Mouse (Mus musculus) neural tube, embryonic 15.5 days (tissue): ENCODE results near the gene Nob1. TPM values are rescaled to one million over a fixed set of nuclear protein-coding genes. Genes with fewer than 3 reads are reported as not detected.

Source experiments
- ATAC-seq: fragments of 200-750 bp; cut with Nextera tagmentation; 2 replicates; pipeline ENCODE4 v1.8.0; 2017; ENCODE audit warnings: mild to moderate bottlenecking, moderate TSS enrichment, moderate library complexity; ENCODE audit not compliant: low FRiP score
- H3K27ac ChIP-seq: fragments of 300-500 bp; sonication (generic); replicated peaks from 2 replicates; pipeline ENCODE4 v1.5.1; 2015; ENCODE audit warnings: mild to moderate bottlenecking, inconsistent platforms
- H3K27me3 ChIP-seq: fragments of 300-500 bp; sonication (generic); replicated peaks from 2 replicates; pipeline ENCODE4 v1.6.1; 2015; ENCODE audit warnings: inconsistent platforms
- H3K36me3 ChIP-seq: fragments of 300-500 bp; sonication (generic); 2 replicates; pipeline ENCODE4 v1.6.1; 2015; ENCODE audit warnings: inconsistent platforms
- H3K4me1 ChIP-seq: fragments of 300-500 bp; sonication (generic); 2 replicates; pipeline ENCODE4 v1.6.1; 2015; ENCODE audit warnings: inconsistent platforms
- H3K4me2 ChIP-seq: fragments of 300-500 bp; sonication (generic); 2 replicates; pipeline ENCODE4 v1.6.1; 2015; ENCODE audit warnings: inconsistent platforms, mild to moderate bottlenecking, moderate library complexity
- H3K4me3 ChIP-seq: fragments of 300-500 bp; sonication (generic); replicated peaks from 2 replicates; pipeline ENCODE4 v1.5.1; 2015; ENCODE audit warnings: mild to moderate bottlenecking, inconsistent platforms
- H3K9ac ChIP-seq: fragments of 300-500 bp; sonication (generic); replicated peaks from 2 replicates; pipeline ENCODE4 v1.6.1; 2015; ENCODE audit warnings: mild to moderate bottlenecking, inconsistent platforms
- H3K9me3 ChIP-seq: fragments of 300-500 bp; sonication (generic); replicated peaks from 2 replicates; pipeline ENCODE4 v1.6.1; 2016; ENCODE audit warnings: inconsistent platforms
- WGBS: fragments of 180-500 bp; shearing (Covaris S2); methylation state at CpG from one replicate; pipeline ENCODE4 v1.1.7; 2015; ENCODE audit warnings: mixed read lengths; 5-methylcytosine and 5-hydroxymethylcytosine counted together
- polyA plus RNA-seq: library from polyadenylated mRNA; unstranded; fragments of >200 nt; fragmentation: Nextera tagmentation; extraction: Ambion mirVana; gene quantifications from 2 replicates; pipeline ENCODE4 v1.2.1, GENCODE M21; 2015

Gene Nob1
- polyA plus RNA-seq, 1 experiment from 2014 or later, result 64.2 TPM

DNA sequence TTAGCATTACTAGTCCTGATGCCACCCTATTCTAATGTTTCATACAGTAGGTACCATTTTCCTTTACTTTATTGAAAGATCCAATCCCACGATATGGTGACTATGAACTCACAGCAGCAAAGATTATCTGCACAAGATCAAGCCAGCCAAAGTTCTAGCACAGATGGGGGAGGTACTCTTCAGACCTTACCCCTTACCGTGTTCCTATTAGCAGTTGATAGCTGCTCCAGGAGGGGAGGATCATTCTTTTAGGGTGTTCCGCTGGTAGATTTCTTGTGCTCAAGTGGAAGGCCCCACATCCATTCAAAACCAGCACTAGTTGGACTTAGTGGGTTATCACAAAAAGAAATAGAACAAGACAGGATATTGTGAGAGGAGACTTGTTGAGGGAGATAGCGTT, 43.2 kb downstream of the Nob1 start:
- Histone ChIP-seq H3K9me3 (no peaks in the 10 kb centered on the region), H3K27me3 (no peaks in the 10 kb centered on the region), H3K36me3 (peaks cover 26% of the 10 kb centered on the region), H3K4me1 (no peaks in the 10 kb centered on the region), H3K9ac (no peak overlapping the region), H3K27ac (no peak overlapping the region), H3K4me3 (no peak overlapping the region), H3K4me2 (no peak overlapping the region)
- WGBS, result 96% methylated on average over 4 of the region's 4 CpGs
- no peak for ATAC-seq

DNA sequence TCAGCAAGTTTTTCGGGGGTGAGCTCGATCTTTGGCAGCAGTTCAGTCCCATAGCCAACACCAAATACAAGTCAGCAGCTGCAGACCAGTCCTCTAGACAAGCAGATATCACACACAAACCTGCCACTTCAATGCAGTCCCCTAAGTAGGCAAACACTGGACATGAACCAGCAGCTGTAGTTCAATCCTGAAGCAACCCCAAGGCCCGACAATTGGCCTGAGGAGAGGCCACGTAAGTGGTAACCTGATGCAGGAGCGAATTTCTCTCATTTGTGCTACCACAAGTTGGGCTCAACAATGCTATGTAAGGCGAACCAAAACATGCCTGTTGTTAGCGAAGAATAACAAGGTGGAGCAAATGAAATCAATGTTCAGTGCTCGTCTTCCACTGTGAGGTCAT, 44.1 kb downstream of the Nob1 start:
- Histone ChIP-seq H3K9me3 (no peaks in the 10 kb centered on the region), H3K9ac (no peak overlapping the region), H3K27ac (no peak overlapping the region), H3K4me3 (no peak overlapping the region), H3K27me3 (no peaks in the 10 kb centered on the region), H3K36me3 (peaks cover 26% of the 10 kb centered on the region), H3K4me2 (no peak overlapping the region), H3K4me1 (no peaks in the 10 kb centered on the region)
- no peak for ATAC-seq
- WGBS, result 94% methylated on average over 8 of the region's 8 CpGs

DNA sequence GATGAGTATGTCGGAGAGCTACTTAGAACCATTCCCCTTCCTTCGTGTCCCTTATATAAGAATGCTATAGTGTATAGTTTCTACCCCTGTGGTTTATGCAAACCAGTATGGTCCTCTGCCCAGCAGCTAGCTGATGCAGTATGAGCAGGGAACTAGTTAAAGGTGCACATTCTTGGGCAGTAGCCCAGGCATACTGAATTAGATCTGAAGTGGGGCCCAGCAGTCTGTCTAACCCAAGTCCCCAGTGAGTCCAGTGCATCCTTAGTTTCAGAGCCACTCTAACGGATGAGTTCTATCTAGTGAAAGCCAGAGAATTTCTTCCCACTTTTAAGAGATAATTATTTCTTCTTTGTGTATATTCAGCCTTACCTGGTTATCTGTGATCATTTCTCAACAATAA, 47.5 kb downstream of the Nob1 start:
- no peak for ATAC-seq
- Histone ChIP-seq H3K36me3 (peaks cover 30% of the 10 kb centered on the region), H3K4me1 (no peaks in the 10 kb centered on the region), H3K27me3 (no peaks in the 10 kb centered on the region), H3K9ac (no peak overlapping the region), H3K9me3 (no peaks in the 10 kb centered on the region), H3K27ac (no peak overlapping the region), H3K4me2 (no peak overlapping the region), H3K4me3 (no peak overlapping the region)
- 94% methylated on average over 3 of the region's 3 CpGs for WGBS

DNA sequence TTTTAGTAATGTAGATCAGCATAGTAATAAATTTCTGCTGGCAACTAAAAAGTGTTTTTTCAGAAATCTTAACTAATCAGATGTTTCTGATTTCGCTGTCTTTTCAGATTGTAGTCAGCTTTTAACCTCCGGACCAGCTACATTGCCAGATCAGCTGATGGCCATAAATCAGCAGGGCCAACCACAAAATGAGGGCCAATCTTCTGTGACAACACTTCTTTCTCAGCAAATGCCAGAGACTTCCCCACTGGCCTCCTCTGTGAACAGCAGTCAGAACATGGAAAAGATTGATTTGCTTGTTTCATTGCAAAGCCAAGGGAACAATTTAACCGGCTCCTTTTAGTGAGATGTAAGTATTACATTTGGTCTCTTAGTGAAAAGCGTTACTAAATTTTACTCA, 54.5 kb downstream of the Nob1 start:
- Histone ChIP-seq H3K4me3 (no peak overlapping the region), H3K9ac (no peak overlapping the region), H3K27ac (no peak overlapping the region), H3K9me3 (no peaks in the 10 kb centered on the region), H3K4me1 (no peaks in the 10 kb centered on the region), H3K27me3 (no peaks in the 10 kb centered on the region), H3K4me2 (no peak overlapping the region), H3K36me3 (peaks cover 59% of the 10 kb centered on the region)
- no peak for ATAC-seq
- 78% methylated on average over 4 of the region's 4 CpGs for WGBS

Other genes with a start within 250 kb of the Nob1 start
- 11.3 and 11.4 TPM in 2 replicates for gene Nfat5, start 131.6 kb downstream of the Nob1 start, polyA plus RNA-seq
- 7.8 and 32.7 TPM in 2 replicates for gene Nqo1, start 21.8 kb downstream of the Nob1 start, polyA plus RNA-seq
- 36.4 and 39.5 TPM in 2 replicates for gene Wwp2, start 11.3 kb upstream of the Nob1 start, polyA plus RNA-seq
- 242 and 256 TPM in 2 replicates for gene Psmd7, start 163.4 kb upstream of the Nob1 start, polyA plus RNA-seq